9 mouse cellular contexts compared by ENCODE assay signal in genomic region chr3:52009321-52009720, GRCm38 (mm10).
DNase-seq lines count a peak whose midpoint lies in the region; ATAC-seq and TF ChIP-seq lines count a peak whose summit lies in the region.
"Had no signal": no experiment of that assay in that cellular context is flagged by ENCODE, and none has a peak within 500 bp of the region (broad histone marks: within the 10 kb centered on the region; RNA-seq: fewer than 3 reads in every experiment).

No protein-coding gene starts in this region.

- DNase-seq in cerebellum, adult 11-12 months, result peak; percentile 45
- no peak for DNase-seq in cerebellum, adult 11 months
- DNase-seq in lung, embryonic 14.5 days, result peak; percentile 57
- DNase-seq in lung, adult 2 months, result no peak
- peak; percentile 58 for DNase-seq in embryonic facial prominence, embryonic 14.5 days (ENCODE audit: low spot score)
- no peak for DNase-seq in limb, embryonic 10.5 days (ENCODE audit: low spot score)
- DNase-seq in stomach, postnatal 0 days (ENCODE audit: low spot score), result no peak

- H3K27ac ChIP-seq in lung, embryonic 14.5 days (ENCODE audit: low read depth), result no peak overlapping the region
- no peak overlapping the region for H3K27ac ChIP-seq in embryonic facial prominence, embryonic 14.5 days (replicated peaks; ENCODE audit: low read depth, low read length)
- H3K27ac ChIP-seq in limb, embryonic 10.5 days, result 0 out of 2 replicates have a peak overlapping the region, but pooled peaks have one; percentile 53
- H3K27ac ChIP-seq in stomach, postnatal 0 days (replicated peaks), result no peak overlapping the region
- H3K27ac ChIP-seq: lung, embryonic 15.5 days had no signal

- TF ChIP-seq POLR2A in lung, adult 2 months (IDR thresholded peaks at IDR 0.05; ENCODE audit: borderline replicate concordance, extremely low read depth, low read depth, low read length), result no peak

- H3K4me1 ChIP-seq in lung, embryonic 14.5 days (ENCODE audit: insufficient read depth), result peaks cover 17% of the 10 kb centered on the region; the same call in 1 of the 2 replicates
- H3K4me1 ChIP-seq in lung, adult 2 months (ENCODE audit: control insufficient read depth, insufficient read depth, low read length), result peaks cover 2% of the 10 kb centered on the region; the same call in 1 of the 2 replicates
- H3K4me1 ChIP-seq in embryonic facial prominence, embryonic 14.5 days (ENCODE audit: control insufficient read depth, insufficient read depth, low read length), result peaks cover 12% of the 10 kb centered on the region
- peaks cover 48% of the 10 kb centered on the region for H3K4me1 ChIP-seq in limb, embryonic 10.5 days
- peaks cover 2% of the 10 kb centered on the region; the same call in 1 of the 2 replicates for H3K4me1 ChIP-seq in stomach, postnatal 0 days (replicated peaks; ENCODE audit: control insufficient read depth, insufficient read depth)

- H3K4me2 ChIP-seq in lung, embryonic 14.5 days, result no peak overlapping the region
- no peak overlapping the region for H3K4me2 ChIP-seq in embryonic facial prominence, embryonic 14.5 days (ENCODE audit: low read depth, low read length)
- no peak overlapping the region for H3K4me2 ChIP-seq in stomach, postnatal 0 days (replicated peaks; ENCODE audit: low read depth)
- H3K4me2 ChIP-seq: lung, embryonic 15.5 days had no signal

- H3K27me3 ChIP-seq in lung, embryonic 14.5 days (ENCODE audit: insufficient read depth, low read length), result no peaks in the 10 kb centered on the region
- H3K27me3 ChIP-seq in embryonic facial prominence, embryonic 14.5 days (replicated peaks; ENCODE audit: control insufficient read depth, insufficient read depth, low read length), result no peaks in the 10 kb centered on the region
- no peaks in the 10 kb centered on the region for H3K27me3 ChIP-seq in limb, embryonic 10.5 days (ENCODE audit: low read depth, poor library complexity, severe bottlenecking)
- no peaks in the 10 kb centered on the region for H3K27me3 ChIP-seq in stomach, postnatal 0 days (ENCODE audit: control insufficient read depth, insufficient read depth, low read length)
- H3K27me3 ChIP-seq: lung, embryonic 15.5 days had no signal

- no peaks in the 10 kb centered on the region for H3K9me3 ChIP-seq in lung, embryonic 14.5 days (ENCODE audit: low read depth, low read length)
- H3K9me3 ChIP-seq in embryonic facial prominence, embryonic 14.5 days (ENCODE audit: control insufficient read depth, low read length), result no peaks in the 10 kb centered on the region
- H3K9me3 ChIP-seq in limb, embryonic 10.5 days (replicated peaks), result no peaks in the 10 kb centered on the region
- H3K9me3 ChIP-seq in stomach, postnatal 0 days (ENCODE audit: control insufficient read depth, low read length), result no peaks in the 10 kb centered on the region
- H3K9me3 ChIP-seq: lung, embryonic 15.5 days had no signal

- no peak for ATAC-seq in lung, embryonic 14.5 days (ENCODE audit: insufficient read depth)
- no peak; the same call in 1 of the 2 replicates for ATAC-seq in embryonic facial prominence, embryonic 14.5 days (ENCODE audit: low read depth)
- peak; percentile 37; the same call in 1 of the 2 replicates for ATAC-seq in stomach, postnatal 0 days (ENCODE audit: low FRiP score, low TSS enrichment)
- no peak for ATAC-seq in inflammation-experienced regulatory T-cells, adult 6 months

- peak; percentile 48 for TF ChIP-seq CTCF in lung, embryonic 14.5 days (IDR thresholded peaks at IDR 0.05; ENCODE audit: low read depth)
- TF ChIP-seq CTCF in lung, adult 2 months (IDR thresholded peaks at IDR 0.05; ENCODE audit: insufficient read depth, low read length), result no peak
- peak; percentile 63 for TF ChIP-seq CTCF in stomach, postnatal 0 days (IDR thresholded peaks at IDR 0.05; ENCODE audit: low read depth)

- no peaks in the 10 kb centered on the region for H3K36me3 ChIP-seq in lung, embryonic 14.5 days (ENCODE audit: insufficient read depth)
- H3K36me3 ChIP-seq in embryonic facial prominence, embryonic 14.5 days (ENCODE audit: control insufficient read depth, insufficient read depth, low read length), result no peaks in the 10 kb centered on the region
- no peaks in the 10 kb centered on the region for H3K36me3 ChIP-seq in limb, embryonic 10.5 days
- no peaks in the 10 kb centered on the region for H3K36me3 ChIP-seq in stomach, postnatal 0 days (ENCODE audit: control insufficient read depth, insufficient read depth, low read length)
- H3K36me3 ChIP-seq: lung, embryonic 15.5 days had no signal

- no peak for TF ChIP-seq EP300 in stomach, postnatal 0 days (optimal IDR thresholded peaks at IDR 0.05)

- H3K4me3 ChIP-seq in lung, embryonic 14.5 days (ENCODE audit: low read depth, low read length), result no peak overlapping the region
- H3K4me3 ChIP-seq in lung, adult 2 months (replicated peaks; ENCODE audit: extremely low read depth, low read depth, low read length), result no peak overlapping the region
- H3K4me3 ChIP-seq in embryonic facial prominence, embryonic 14.5 days (ENCODE audit: low read depth, low read length), result no peak overlapping the region
- H3K4me3 ChIP-seq in limb, embryonic 10.5 days, result no peak overlapping the region
- H3K4me3 ChIP-seq in stomach, postnatal 0 days (ENCODE audit: low read depth, low read length), result no peak overlapping the region
- H3K4me3 ChIP-seq: lung, embryonic 15.5 days had no signal

- 31% methylated on average over 6 of the region's 6 CpGs for WGBS in lung, embryonic 14.5 days
- WGBS in lung, adult 2 months, result 44% methylated on average over 6 of the region's 6 CpGs
- 27% methylated on average over 6 of the region's 6 CpGs for WGBS in embryonic facial prominence, embryonic 14.5 days
- WGBS in limb, embryonic 10.5 days, result 26% methylated on average over 6 of the region's 6 CpGs
- 38% methylated on average over 6 of the region's 6 CpGs for WGBS in stomach, postnatal 0 days

- H3K9ac ChIP-seq in lung, embryonic 14.5 days, result no peak overlapping the region
- no peak overlapping the region for H3K9ac ChIP-seq in embryonic facial prominence, embryonic 14.5 days (ENCODE audit: low read depth, low read length)
- no peak overlapping the region for H3K9ac ChIP-seq in stomach, postnatal 0 days (ENCODE audit: low read length)
- H3K9ac ChIP-seq: lung, embryonic 15.5 days had no signal

Comparison
In these comparisons a context has a peak if more than half of its experiments do, and no peak if none do; other contexts are left out.
1. DNase-seq: peak in cerebellum, adult 11-12 months (single experiment), lung, embryonic 14.5 days (single experiment) and embryonic facial prominence, embryonic 14.5 days (single experiment); none in cerebellum, adult 11 months (single experiment), lung, adult 2 months (single experiment), limb, embryonic 10.5 days (single experiment) and stomach, postnatal 0 days (single experiment).